Mouse (Mus musculus) megakaryocyte, embryonic 14.5 days (primary cell): Measurements from ENCODE around the gene Hsh2d. TPM values are rescaled to one million over a fixed set of nuclear protein-coding genes. Genes with fewer than 3 reads are reported as not detected.

ENCODE experiments used
- H3K27me3 ChIP-seq: replicated peaks from 2 replicates; pipeline ENCODE3; 2012; ENCODE audit warnings: inconsistent platforms
- H3K36me3 ChIP-seq: replicated peaks from 2 replicates; pipeline ENCODE3; 2012; ENCODE audit warnings: low read length, inconsistent platforms, mixed read lengths
- H3K4me1 ChIP-seq: 2 replicates; pipeline ENCODE4 v1.6.1; 2012; ENCODE audit warnings: inconsistent platforms
- H3K4me3 ChIP-seq: replicated peaks from 2 replicates; pipeline ENCODE3; 2012; ENCODE audit warnings: moderate library complexity, mild to moderate bottlenecking, inconsistent platforms
- H3K9me3 ChIP-seq: 2 replicates; pipeline ENCODE4 v1.6.1; 2012; ENCODE audit warnings: inconsistent platforms
- FLI1 ChIP-seq: IDR thresholded peaks from 2 replicates; pipeline ENCODE4 v1.6.1; 2012; ENCODE audit warnings: low read length, inconsistent platforms, mixed read lengths
- GATA1 ChIP-seq: IDR thresholded peaks from 3 replicates; pipeline ENCODE4 v1.6.1; 2012; ENCODE audit warnings: mixed read lengths, low read length, inconsistent platforms, borderline replicate concordance
- polyA plus RNA-seq: library from polyadenylated mRNA; stranded (reverse); fragments of >175 nt; gene quantifications from 2 replicates; pipeline ENCODE4 v1.2.3, GENCODE M21; 2012; ENCODE audit warnings: low replicate concordance; ENCODE audit not compliant: insufficient read depth

Hsh2d gene
- polyA plus RNA-seq, 1 experiment, result 2.3 TPM

- Histone ChIP-seq H3K4me3 (no peak overlapping the region), H3K4me1 (peaks cover 49% of the 10 kb centered on the region), H3K36me3 (peaks cover 73% of the 10 kb centered on the region), H3K27me3 (no peaks in the 10 kb centered on the region), H3K9me3 (no peaks in the 10 kb centered on the region)
- no peak for TF ChIP-seq GATA1
- no peak for TF ChIP-seq FLI1
These were observed 36.1 kb upstream of the Hsh2d start for GRCm38 (mm10) chr8:72153382-72153781.

GRCm38 (mm10) chr8:72158096-72158495, 31.3 kb upstream of the Hsh2d start:
- H3K27me3 ChIP-seq, result no peaks in the 10 kb centered on the region
- H3K4me1 ChIP-seq, result peaks cover 43% of the 10 kb centered on the region
- TF ChIP-seq FLI1 (no peak), GATA1 (no peak)
- no peaks in the 10 kb centered on the region for H3K9me3 ChIP-seq
- peaks cover 41% of the 10 kb centered on the region for H3K36me3 ChIP-seq
- H3K4me3 ChIP-seq, result no peak overlapping the region

GRCm38 (mm10) chr8:72158726-72159125, 30.7 kb upstream of the Hsh2d start:
- Histone ChIP-seq H3K27me3 (no peaks in the 10 kb centered on the region), H3K4me3 (no peak overlapping the region), H3K9me3 (no peaks in the 10 kb centered on the region), H3K4me1 (peaks cover 44% of the 10 kb centered on the region), H3K36me3 (peaks cover 41% of the 10 kb centered on the region)
- TF ChIP-seq GATA1 (no peak), FLI1 (no peak)

DNA sequence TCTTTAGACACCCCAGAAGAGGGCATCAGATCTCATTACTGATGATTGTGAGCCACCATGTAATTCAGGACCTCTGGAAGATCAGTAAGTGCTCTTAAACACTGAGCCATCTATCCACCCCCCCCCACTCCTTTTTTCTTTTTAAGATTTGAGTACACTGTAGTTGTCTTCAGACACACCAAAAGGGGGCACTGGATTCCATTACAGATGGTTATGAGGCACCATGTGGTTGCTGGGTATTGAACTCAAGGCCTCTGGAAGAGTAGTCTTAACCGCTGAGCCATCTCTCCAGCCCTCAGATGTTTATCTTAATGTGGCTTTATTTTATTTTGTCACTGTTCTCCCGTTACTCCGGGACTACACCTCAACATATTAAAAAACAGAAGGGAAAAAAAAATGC, 29.4 kb upstream of the Hsh2d start:
- TF ChIP-seq GATA1 (no peak), FLI1 (no peak)
- H3K36me3 ChIP-seq, result peaks cover 42% of the 10 kb centered on the region
- peak overlapping the region; percentile 99 for H3K4me3 ChIP-seq
- no peaks in the 10 kb centered on the region for H3K9me3 ChIP-seq
- no peaks in the 10 kb centered on the region for H3K27me3 ChIP-seq
- H3K4me1 ChIP-seq, result peaks cover 47% of the 10 kb centered on the region

- Histone ChIP-seq H3K9me3 (no peaks in the 10 kb centered on the region), H3K36me3 (peaks cover 46% of the 10 kb centered on the region), H3K4me1 (peaks cover 57% of the 10 kb centered on the region), H3K27me3 (no peaks in the 10 kb centered on the region), H3K4me3 (peak within 1 kb of the TSS; percentile 99)
- no peak; the same call in 1 of the 2 replicates for TF ChIP-seq FLI1
- no peak for TF ChIP-seq GATA1
These were observed 28.4 kb upstream of the Hsh2d start, which contains the start of gene Rab8a for GRCm38 (mm10) chr8:72160707-72161697. TSS of gene Rab8a (plus strand) at chr8:72161200.

- H3K9me3 ChIP-seq, result no peaks in the 10 kb centered on the region
- no peaks in the 10 kb centered on the region for H3K27me3 ChIP-seq
- TF ChIP-seq FLI1 (no peak), GATA1 (no peak)
- peaks cover 71% of the 10 kb centered on the region for H3K4me1 ChIP-seq
- peak overlapping the region; percentile 99 for H3K4me3 ChIP-seq
- peaks cover 58% of the 10 kb centered on the region for H3K36me3 ChIP-seq
These were observed 26.6 kb upstream of the Hsh2d start for GRCm38 (mm10) chr8:72162821-72163220.

DNA sequence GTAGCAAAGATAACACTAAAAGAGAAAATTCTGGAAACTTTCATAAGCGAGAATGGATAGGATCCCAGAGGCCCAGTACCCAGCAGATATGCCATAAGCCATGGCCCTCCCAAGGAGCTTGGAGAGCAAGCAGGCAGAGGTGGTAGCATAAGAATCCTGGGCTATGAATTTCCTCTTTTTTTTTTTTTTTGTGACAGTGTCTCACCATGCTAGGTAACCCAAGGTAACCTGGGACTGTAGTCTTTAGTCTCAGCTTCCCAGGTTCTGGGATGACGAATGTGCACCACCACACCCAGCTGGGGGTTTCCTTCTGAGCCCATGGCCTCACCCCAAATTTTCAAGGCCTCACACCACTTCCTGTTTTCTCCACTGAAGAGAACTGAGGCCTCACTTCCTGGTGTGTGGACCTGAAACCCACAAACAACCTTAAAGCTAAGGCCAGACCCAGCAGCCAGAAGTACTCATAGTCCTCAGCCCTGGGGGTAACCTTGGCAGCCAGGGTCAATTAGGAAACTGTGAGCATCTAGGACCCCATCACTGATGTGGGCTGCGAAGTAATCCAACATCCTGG, 20.3 kb upstream of the Hsh2d start:
- Histone ChIP-seq H3K4me3 (no peak overlapping the region), H3K4me1 (peaks cover 59% of the 10 kb centered on the region), H3K9me3 (no peaks in the 10 kb centered on the region), H3K36me3 (peaks cover 100% of the 10 kb centered on the region), H3K27me3 (no peaks in the 10 kb centered on the region)
- TF ChIP-seq FLI1 (no peak), GATA1 (no peak)

GRCm38 (mm10) chr8:72169681-72170249, 19.7 kb upstream of the Hsh2d start:
- no peak overlapping the region for H3K4me3 ChIP-seq
- H3K27me3 ChIP-seq, result no peaks in the 10 kb centered on the region
- H3K9me3 ChIP-seq, result no peaks in the 10 kb centered on the region
- TF ChIP-seq GATA1, result no peak
- TF ChIP-seq FLI1, result no peak
- peaks cover 54% of the 10 kb centered on the region for H3K4me1 ChIP-seq
- H3K36me3 ChIP-seq, result peaks cover 100% of the 10 kb centered on the region

- H3K4me1 ChIP-seq, result peaks cover 15% of the 10 kb centered on the region; the same call in 1 of the 2 replicates
- no peak for TF ChIP-seq GATA1
- no peak for TF ChIP-seq FLI1
- no peaks in the 10 kb centered on the region for H3K27me3 ChIP-seq
- H3K9me3 ChIP-seq, result no peaks in the 10 kb centered on the region
- peaks cover 99% of the 10 kb centered on the region for H3K36me3 ChIP-seq
- H3K4me3 ChIP-seq, result no peak overlapping the region
These were observed 12.0 kb upstream of the Hsh2d start for GRCm38 (mm10) chr8:72177346-72177925.
